Mouse (Mus musculus): ENCODE measurements around the gene C2cd6.

- TF ChIP-seq POLR2A (IDR thresholded peaks at IDR 0.05; ENCODE audit: low read depth, low read length) (no peak), CTCF (IDR thresholded peaks at IDR 0.05; ENCODE audit: extremely low read depth, insufficient read depth, insufficient read length, insufficient replicate concordance) (peak; percentile 11; the same call in 1 of the 2 replicates)
Measured at GRCm38 (mm10) chr1:59009250-59009649, 85.5 kb downstream of the C2cd6 start.

Data from spleen, adult 2 months (tissue).